Mouse (Mus musculus): ENCODE measurements around the gene Ttll4.

DNA sequence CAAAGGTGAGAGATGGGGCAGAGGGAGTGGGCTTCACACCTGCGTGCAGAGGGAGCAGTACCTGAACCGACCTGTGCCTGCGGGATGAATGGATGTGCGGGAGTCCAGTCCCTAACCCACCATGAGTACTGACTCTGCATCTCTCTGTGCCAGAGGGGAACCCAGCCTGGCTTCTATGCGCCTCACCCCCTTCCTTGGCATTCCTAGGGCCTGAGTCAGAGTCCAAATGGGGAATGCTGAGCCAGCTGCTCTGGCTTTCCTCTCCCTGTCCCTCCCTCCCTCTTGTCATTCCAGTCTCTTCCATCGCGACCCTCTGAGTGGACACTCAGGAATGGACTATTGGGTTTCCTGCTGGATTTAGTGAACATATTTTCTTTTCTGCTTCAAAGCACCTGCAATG, 87.8 kb downstream of the Ttll4 start:
- TF ChIP-seq POLR2A (IDR thresholded peaks at IDR 0.05; ENCODE audit: insufficient read length, low read depth), result peak; percentile 70
- no peak for TF ChIP-seq CEBPB (IDR thresholded peaks at IDR 0.05; ENCODE audit: insufficient read depth, poor library complexity, severe bottlenecking)
- peak; percentile 50 for TF ChIP-seq POLR2AphosphoS2 (IDR thresholded peaks at IDR 0.05; ENCODE audit: insufficient read length, low read depth)
- TF ChIP-seq MAX (IDR thresholded peaks at IDR 0.05; ENCODE audit: low read depth), result no peak
